Mouse (Mus musculus): ENCODE data around the gene Arhgef6. TPM values are rescaled to one million over a fixed set of nuclear protein-coding genes. Genes with fewer than 3 reads are reported as not detected.

Arhgef6 gene
- 210 and 233 TPM in 2 replicates for polyA plus RNA-seq (2012; ENCODE audit: insufficient read depth, insufficient read length, missing spikeins)

DNA sequence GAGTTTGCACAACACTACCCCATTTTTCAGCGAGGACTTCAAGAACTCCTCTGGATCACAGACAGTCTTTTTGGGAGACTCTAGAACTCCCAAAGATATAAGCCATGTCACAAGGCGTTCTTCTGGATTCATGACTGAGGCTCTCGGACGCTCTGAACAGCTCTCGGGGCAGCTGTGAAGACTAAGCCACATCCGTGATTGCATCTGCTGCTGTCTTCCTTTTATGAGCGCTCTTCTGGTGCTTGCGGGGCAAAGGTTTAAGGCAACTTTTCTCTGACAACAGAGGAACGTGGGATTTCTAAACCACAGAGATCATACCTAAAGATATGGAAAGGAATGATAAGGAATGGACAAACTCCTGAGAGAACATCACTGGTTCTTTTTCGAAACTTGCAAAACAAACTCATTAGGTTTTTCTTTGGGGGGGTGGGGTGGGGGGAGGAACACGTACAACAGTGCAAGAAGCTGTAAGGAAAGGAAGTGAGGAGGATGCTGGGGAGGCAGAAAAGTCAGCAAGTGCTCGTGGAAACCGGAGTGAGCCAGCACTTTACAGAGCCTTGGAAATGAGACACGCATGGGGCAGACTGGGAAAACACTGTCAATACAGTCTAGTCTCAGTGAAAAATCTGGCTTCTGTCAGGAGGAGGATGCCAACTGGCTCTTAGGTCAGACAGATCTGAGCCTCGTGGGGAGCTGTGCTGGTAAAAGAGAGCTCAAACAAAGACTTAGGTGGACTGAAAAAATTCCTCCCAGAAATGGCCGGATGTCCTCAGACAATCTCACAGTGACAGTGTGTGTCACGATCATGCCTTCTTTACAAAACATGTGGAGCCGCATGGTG lies at the start of gene Arhgef6:
TSS of gene Arhgef6 (minus strand) at position 359 of the 841 bp plus-strand sequence.
- TF ChIP-seq POLR2A (IDR thresholded peaks at IDR 0.05; ENCODE audit: borderline replicate concordance, low read depth, low read length) (no peak), CTCF (IDR thresholded peaks at IDR 0.05; ENCODE audit: low read depth, low read length) (no peak)
- peak within 1 kb of the TSS; percentile 64 for H3K4me3 ChIP-seq (ENCODE audit: insufficient read depth, low read length)
- H3K4me1 ChIP-seq (ENCODE audit: control insufficient read depth, insufficient read depth, low read length), result peaks cover 9% of the 10 kb centered on the region
- H3K27ac ChIP-seq (ENCODE audit: insufficient read depth, low read depth, low read length), result peak within 1 kb of the TSS; percentile 97

DNA sequence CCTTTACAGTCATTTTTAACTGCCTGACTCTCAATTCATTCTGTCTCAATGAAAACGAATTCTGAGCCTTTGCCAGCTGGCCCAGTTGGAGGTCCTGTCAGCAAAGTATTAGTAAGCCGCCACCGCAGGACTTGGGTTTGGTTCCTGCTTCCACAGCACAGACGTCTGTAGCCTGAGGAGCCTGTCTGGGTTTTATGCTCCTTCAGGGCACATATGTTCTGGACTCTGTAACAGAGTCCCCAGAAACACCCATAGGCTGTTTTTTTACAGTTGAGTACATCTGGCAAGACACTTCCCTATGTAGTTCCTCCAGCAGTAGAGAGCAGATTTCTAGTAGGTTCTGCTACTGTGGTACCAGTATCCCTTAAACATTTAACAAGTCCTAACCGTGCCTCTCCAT lies 42.4 kb upstream of the Arhgef6 start:
- H3K4me1 ChIP-seq (ENCODE audit: control insufficient read depth, insufficient read depth, low read length), result no peaks in the 10 kb centered on the region
- TF ChIP-seq POLR2A (IDR thresholded peaks at IDR 0.05; ENCODE audit: borderline replicate concordance, low read depth, low read length) (no peak), CTCF (IDR thresholded peaks at IDR 0.05; ENCODE audit: low read depth, low read length) (no peak)
- H3K27ac ChIP-seq (ENCODE audit: insufficient read depth, low read depth, low read length), result no peak overlapping the region
- no peak overlapping the region for H3K4me3 ChIP-seq (ENCODE audit: insufficient read depth, low read length)

DNA sequence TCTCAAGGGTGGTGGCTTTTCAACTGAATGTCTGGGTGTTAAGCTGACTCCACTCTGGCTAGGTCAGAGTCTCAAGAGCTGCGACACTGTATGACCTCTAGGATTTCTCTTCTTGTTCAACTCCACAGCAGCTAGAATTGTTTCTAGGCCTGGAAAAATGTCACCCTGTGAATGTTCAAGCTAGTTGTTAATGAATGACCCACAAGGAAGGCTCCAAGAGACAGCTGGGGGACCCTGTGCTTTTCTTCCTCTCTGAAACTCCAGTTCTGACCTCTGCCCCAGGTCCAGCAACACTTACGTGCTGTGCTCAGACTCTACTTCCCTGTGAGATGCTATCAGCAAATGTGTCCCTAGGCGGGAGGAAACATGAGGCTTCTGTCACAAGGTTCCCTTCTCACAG lies 40.0 kb upstream of the Arhgef6 start:
- H3K4me1 ChIP-seq (ENCODE audit: control insufficient read depth, insufficient read depth, low read length), result peaks cover 3% of the 10 kb centered on the region
- no peak overlapping the region for H3K4me3 ChIP-seq (ENCODE audit: insufficient read depth, low read length)
- H3K27ac ChIP-seq (ENCODE audit: insufficient read depth, low read depth, low read length), result no peak overlapping the region
- TF ChIP-seq POLR2A (IDR thresholded peaks at IDR 0.05; ENCODE audit: borderline replicate concordance, low read depth, low read length) (no peak), CTCF (IDR thresholded peaks at IDR 0.05; ENCODE audit: low read depth, low read length) (no peak)

DNA sequence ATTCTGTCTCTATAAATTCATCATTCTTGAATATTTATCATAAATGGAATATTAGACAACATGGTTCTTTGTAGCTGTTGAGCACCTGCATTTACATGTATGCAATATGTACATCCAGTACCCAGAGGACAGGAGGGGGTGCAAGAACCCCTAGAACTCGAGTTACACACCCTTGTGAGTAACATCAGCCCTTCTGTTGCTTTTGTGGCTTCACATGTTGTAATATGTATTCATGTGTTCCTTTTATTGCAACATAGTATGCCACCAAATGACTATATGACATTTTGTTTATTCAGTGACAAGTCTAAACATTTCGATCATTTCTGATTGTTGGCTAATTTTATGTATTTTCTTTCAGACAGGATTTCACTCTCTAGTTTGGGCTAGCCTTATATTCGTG lies 38.6 kb upstream of the Arhgef6 start:
- Histone ChIP-seq H3K4me3 (ENCODE audit: insufficient read depth, low read length) (no peak overlapping the region), H3K4me1 (ENCODE audit: control insufficient read depth, insufficient read depth, low read length) (peaks cover 9% of the 10 kb centered on the region), H3K27ac (ENCODE audit: insufficient read depth, low read depth, low read length) (no peak overlapping the region)
- no peak for TF ChIP-seq POLR2A (IDR thresholded peaks at IDR 0.05; ENCODE audit: borderline replicate concordance, low read depth, low read length)
- TF ChIP-seq CTCF (IDR thresholded peaks at IDR 0.05; ENCODE audit: low read depth, low read length), result no peak

DNA sequence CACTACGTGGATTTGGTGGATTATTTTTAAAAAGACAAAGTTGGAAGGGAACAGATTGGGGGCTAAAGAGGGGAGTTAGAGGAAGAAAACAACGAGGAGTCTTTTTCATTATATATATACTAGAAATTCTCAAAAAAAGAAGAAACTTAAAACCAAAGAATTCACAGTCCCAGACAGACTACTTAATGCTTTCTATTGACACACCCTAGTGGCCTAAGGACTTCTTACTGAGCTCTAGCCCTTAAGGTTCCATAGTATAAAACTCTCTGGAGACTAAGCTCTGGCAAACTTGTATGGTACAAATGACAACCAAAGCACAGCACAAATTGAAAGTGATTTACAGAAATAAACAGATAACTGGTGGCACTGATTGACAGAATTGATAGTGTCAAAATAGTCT lies 35.5 kb upstream of the Arhgef6 start:
- TF ChIP-seq CTCF (IDR thresholded peaks at IDR 0.05; ENCODE audit: low read depth, low read length) (no peak), POLR2A (IDR thresholded peaks at IDR 0.05; ENCODE audit: borderline replicate concordance, low read depth, low read length) (no peak)
- no peak overlapping the region for H3K4me3 ChIP-seq (ENCODE audit: insufficient read depth, low read length)
- H3K27ac ChIP-seq (ENCODE audit: insufficient read depth, low read depth, low read length), result peak overlapping the region; percentile 40; the same call in 1 of the 2 replicates
- H3K4me1 ChIP-seq (ENCODE audit: control insufficient read depth, insufficient read depth, low read length), result peaks cover 9% of the 10 kb centered on the region

DNA sequence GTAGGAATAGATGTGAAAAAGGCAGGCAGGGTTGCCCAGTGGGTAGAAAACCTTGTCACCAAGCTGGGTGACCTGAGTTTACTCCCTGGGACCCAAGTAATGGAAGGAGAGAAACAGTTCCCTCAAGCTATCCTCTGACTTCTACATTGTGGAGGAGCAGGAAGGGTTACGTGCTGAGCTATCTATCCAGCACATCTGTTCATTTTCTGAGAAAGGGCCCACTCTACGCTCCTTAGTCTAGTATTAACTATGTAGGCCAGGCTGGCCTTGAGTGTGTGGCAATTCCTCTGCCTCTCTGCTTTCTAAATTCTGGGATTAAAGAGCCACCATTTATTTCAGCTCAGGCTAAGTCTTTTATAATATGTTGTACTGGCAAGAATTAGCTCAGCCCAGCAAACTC lies 35.0 kb upstream of the Arhgef6 start:
- Histone ChIP-seq H3K4me1 (ENCODE audit: control insufficient read depth, insufficient read depth, low read length) (peaks cover 9% of the 10 kb centered on the region), H3K27ac (ENCODE audit: insufficient read depth, low read depth, low read length) (peak overlapping the region; percentile 40), H3K4me3 (ENCODE audit: insufficient read depth, low read length) (no peak overlapping the region)
- TF ChIP-seq POLR2A (IDR thresholded peaks at IDR 0.05; ENCODE audit: borderline replicate concordance, low read depth, low read length) (no peak), CTCF (IDR thresholded peaks at IDR 0.05; ENCODE audit: low read depth, low read length) (no peak)

DNA sequence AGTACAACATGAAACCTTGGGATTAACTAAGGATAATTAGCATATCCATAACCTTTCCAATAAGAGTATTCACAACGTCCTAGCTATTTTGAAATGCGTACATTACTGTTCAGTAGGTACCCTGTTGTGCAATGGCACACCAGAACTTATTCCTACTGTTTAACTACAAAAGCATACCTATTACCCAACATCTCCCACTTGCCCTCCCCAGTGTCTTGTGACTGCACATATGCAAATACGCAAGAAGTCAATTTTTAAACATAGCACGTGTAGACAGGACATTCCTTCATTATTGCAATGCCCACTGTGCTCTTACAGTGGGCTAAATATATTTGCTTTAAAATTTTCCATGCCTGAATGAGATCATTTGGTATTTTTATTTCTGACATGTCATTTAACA lies 34.4 kb upstream of the Arhgef6 start:
- H3K27ac ChIP-seq (ENCODE audit: insufficient read depth, low read depth, low read length), result peak overlapping the region; percentile 40
- H3K4me1 ChIP-seq (ENCODE audit: control insufficient read depth, insufficient read depth, low read length), result peaks cover 9% of the 10 kb centered on the region
- H3K4me3 ChIP-seq (ENCODE audit: insufficient read depth, low read length), result no peak overlapping the region
- no peak for TF ChIP-seq POLR2A (IDR thresholded peaks at IDR 0.05; ENCODE audit: borderline replicate concordance, low read depth, low read length)
- TF ChIP-seq CTCF (IDR thresholded peaks at IDR 0.05; ENCODE audit: low read depth, low read length), result no peak

DNA sequence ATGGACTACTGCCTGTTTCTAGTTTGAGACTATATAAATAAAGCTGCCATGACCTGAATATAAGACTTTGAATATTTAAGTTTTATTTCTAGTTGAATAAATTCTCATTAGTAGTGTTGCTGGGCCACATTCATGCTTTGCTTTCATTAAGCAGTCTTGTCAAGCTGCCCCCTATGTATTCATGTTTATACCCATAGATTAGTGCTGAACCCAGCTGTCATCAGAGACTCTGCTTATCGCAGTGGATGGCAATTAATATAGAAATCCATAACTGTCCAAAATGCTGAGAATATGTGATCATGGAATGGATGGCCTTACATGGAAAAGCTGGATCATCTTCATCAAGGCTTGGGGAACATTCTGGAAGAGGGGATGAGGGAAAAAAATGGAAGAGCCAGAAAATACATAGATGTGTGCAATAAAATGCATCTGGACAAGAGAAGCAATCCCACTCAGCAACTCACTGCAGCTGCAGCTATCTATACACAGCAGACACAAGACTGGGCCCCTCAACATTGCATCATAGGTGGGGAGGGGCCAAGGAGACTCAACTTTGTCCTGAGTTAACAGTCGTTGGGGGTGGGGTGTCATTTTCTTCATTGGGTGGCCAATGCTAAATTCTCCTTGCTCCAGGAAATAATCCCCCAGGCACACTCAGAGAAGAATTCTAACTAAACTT lies 26.5 kb upstream of the Arhgef6 start:
- TF ChIP-seq POLR2A (IDR thresholded peaks at IDR 0.05; ENCODE audit: borderline replicate concordance, low read depth, low read length), result no peak
- TF ChIP-seq CTCF (IDR thresholded peaks at IDR 0.05; ENCODE audit: low read depth, low read length), result no peak
- no peak overlapping the region for H3K4me3 ChIP-seq (ENCODE audit: insufficient read depth, low read length)
- no peak overlapping the region for H3K27ac ChIP-seq (ENCODE audit: insufficient read depth, low read depth, low read length)
- H3K4me1 ChIP-seq (ENCODE audit: control insufficient read depth, insufficient read depth, low read length), result peaks cover 5% of the 10 kb centered on the region; the same call in 1 of the 2 replicates

DNA sequence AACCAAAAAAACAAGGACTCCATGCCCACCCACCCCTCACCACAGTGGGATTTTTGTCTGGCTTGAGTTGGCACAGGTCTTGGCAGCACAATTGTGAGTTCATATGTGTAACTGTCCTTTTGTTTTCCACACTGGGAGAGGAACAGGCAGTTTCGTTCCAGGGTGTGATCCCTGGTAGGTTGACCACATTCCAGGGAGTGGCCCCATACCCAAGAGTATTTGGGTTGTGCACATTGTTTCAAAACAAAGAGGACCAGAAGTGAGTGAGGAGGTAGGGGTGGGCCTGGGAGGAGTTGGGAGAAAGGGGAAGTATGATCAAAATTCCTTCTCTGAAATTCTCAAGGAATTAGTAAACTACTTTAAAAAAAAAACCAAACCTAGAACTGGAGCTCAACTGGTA lies 20.8 kb upstream of the Arhgef6 start:
- peaks cover 5% of the 10 kb centered on the region; the same call in 1 of the 2 replicates for H3K4me1 ChIP-seq (ENCODE audit: control insufficient read depth, insufficient read depth, low read length)
- H3K4me3 ChIP-seq (ENCODE audit: insufficient read depth, low read length), result no peak overlapping the region
- TF ChIP-seq POLR2A (IDR thresholded peaks at IDR 0.05; ENCODE audit: borderline replicate concordance, low read depth, low read length) (no peak), CTCF (IDR thresholded peaks at IDR 0.05; ENCODE audit: low read depth, low read length) (no peak)
- H3K27ac ChIP-seq (ENCODE audit: insufficient read depth, low read depth, low read length), result no peak overlapping the region

DNA sequence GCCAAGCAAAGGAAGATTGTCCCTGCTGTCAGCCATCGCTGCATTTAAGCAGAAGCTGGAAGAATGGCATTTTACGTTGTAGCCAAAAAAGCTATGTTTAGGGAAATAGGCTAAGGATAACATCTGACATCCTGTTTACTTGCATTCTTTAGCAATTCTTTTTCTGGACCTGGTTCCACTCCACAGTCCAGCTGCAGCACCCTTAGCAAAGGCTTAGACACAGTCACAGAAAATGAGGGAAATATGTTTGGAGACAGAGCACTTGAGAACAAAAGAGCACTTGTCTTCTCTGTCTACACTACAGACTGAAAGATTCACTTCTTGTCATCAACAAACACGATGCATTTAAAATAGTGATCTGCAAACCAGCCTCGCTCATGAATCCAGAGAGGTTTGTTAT lies 691 bp upstream of the Arhgef6 start:
- Histone ChIP-seq H3K27ac (ENCODE audit: insufficient read depth, low read depth, low read length) (peak overlapping the region; percentile 97), H3K4me1 (ENCODE audit: control insufficient read depth, insufficient read depth, low read length) (peaks cover 9% of the 10 kb centered on the region), H3K4me3 (ENCODE audit: insufficient read depth, low read length) (peak overlapping the region; percentile 64)
- TF ChIP-seq CTCF (IDR thresholded peaks at IDR 0.05; ENCODE audit: low read depth, low read length) (no peak), POLR2A (IDR thresholded peaks at IDR 0.05; ENCODE audit: borderline replicate concordance, low read depth, low read length) (no peak)
